Mouse (Mus musculus): ENCODE measurements at regions not wholly inside any gene's neighbourhood (a gene's known extent, or its start where the extent isn't known, plus 50 kb on each side); places are given as distances from the start of the nearest gene placed in this dataset.

- Histone ChIP-seq H3K4me2 (ENCODE audit: low read length) (no peak overlapping the region), H3K9me3 (ENCODE audit: control insufficient read depth, low read length) (no peaks in the 10 kb centered on the region), H3K27me3 (replicated peaks; ENCODE audit: control insufficient read depth, insufficient read depth, low read length) (no peaks in the 10 kb centered on the region), H3K27ac (ENCODE audit: low read depth, low read length) (no peak overlapping the region), H3K4me3 (ENCODE audit: low read length) (no peak overlapping the region), H3K9ac (ENCODE audit: low read depth, low read length) (no peak overlapping the region), H3K36me3 (ENCODE audit: control insufficient read depth, insufficient read depth, low read length) (no peaks in the 10 kb centered on the region), H3K4me1 (ENCODE audit: control insufficient read depth, insufficient read depth, low read depth, low read length) (no peaks in the 10 kb centered on the region)
- WGBS, result 86% methylated on average over 5 of the region's 5 CpGs
- ATAC-seq, result no peak
Measured at GRCm38 (mm10) chr15:61422989-61423388, 500.2 kb upstream of the A1bg start.

- 90% methylated on average over 2 of the region's 2 CpGs for WGBS
- Histone ChIP-seq H3K36me3 (ENCODE audit: control insufficient read depth, insufficient read depth, low read length) (no peaks in the 10 kb centered on the region), H3K27ac (ENCODE audit: low read depth, low read length) (no peak overlapping the region), H3K4me2 (ENCODE audit: low read length) (no peak overlapping the region), H3K4me1 (ENCODE audit: control insufficient read depth, insufficient read depth, low read depth, low read length) (no peaks in the 10 kb centered on the region), H3K4me3 (ENCODE audit: low read length) (no peak overlapping the region), H3K9ac (ENCODE audit: low read depth, low read length) (no peak overlapping the region), H3K9me3 (ENCODE audit: control insufficient read depth, low read length) (no peaks in the 10 kb centered on the region), H3K27me3 (replicated peaks; ENCODE audit: control insufficient read depth, insufficient read depth, low read length) (no peaks in the 10 kb centered on the region)
- ATAC-seq, result no peak
Measured at GRCm38 (mm10) chr15:61417506-61417905, 494.7 kb upstream of the A1bg start.

- Histone ChIP-seq H3K9me3 (ENCODE audit: control insufficient read depth, low read length) (no peaks in the 10 kb centered on the region), H3K4me2 (ENCODE audit: low read length) (no peak overlapping the region), H3K4me3 (ENCODE audit: low read length) (no peak overlapping the region), H3K27me3 (replicated peaks; ENCODE audit: control insufficient read depth, insufficient read depth, low read length) (no peaks in the 10 kb centered on the region), H3K36me3 (ENCODE audit: control insufficient read depth, insufficient read depth, low read length) (no peaks in the 10 kb centered on the region), H3K9ac (ENCODE audit: low read depth, low read length) (no peak overlapping the region), H3K4me1 (ENCODE audit: control insufficient read depth, insufficient read depth, low read depth, low read length) (no peaks in the 10 kb centered on the region), H3K27ac (ENCODE audit: low read depth, low read length) (no peak overlapping the region)
- no peak for ATAC-seq
- 88% methylated on average over 3 of the region's 3 CpGs for WGBS
Measured at GRCm38 (mm10) chr15:61416841-61417240, 494.0 kb upstream of the A1bg start.

GRCm38 (mm10) chr15:61415626-61416025, 492.8 kb upstream of the A1bg start:
- Histone ChIP-seq H3K36me3 (ENCODE audit: control insufficient read depth, insufficient read depth, low read length) (no peaks in the 10 kb centered on the region), H3K9me3 (ENCODE audit: control insufficient read depth, low read length) (no peaks in the 10 kb centered on the region), H3K4me3 (ENCODE audit: low read length) (no peak overlapping the region), H3K27me3 (replicated peaks; ENCODE audit: control insufficient read depth, insufficient read depth, low read length) (no peaks in the 10 kb centered on the region), H3K4me1 (ENCODE audit: control insufficient read depth, insufficient read depth, low read depth, low read length) (no peaks in the 10 kb centered on the region), H3K4me2 (ENCODE audit: low read length) (no peak overlapping the region), H3K27ac (ENCODE audit: low read depth, low read length) (no peak overlapping the region), H3K9ac (ENCODE audit: low read depth, low read length) (no peak overlapping the region)
- 57% methylated on average over 1 of the region's 1 CpGs for WGBS
- ATAC-seq, result no peak

GRCm38 (mm10) chr15:61411821-61412220, 489.0 kb upstream of the A1bg start:
- no peak overlapping the region for H3K9ac ChIP-seq (ENCODE audit: low read depth, low read length)
- no peak overlapping the region for H3K27ac ChIP-seq (ENCODE audit: low read depth, low read length)
- H3K4me2 ChIP-seq (ENCODE audit: low read length), result no peak overlapping the region
- 94% methylated on average over 2 of the region's 2 CpGs for WGBS
- no peak overlapping the region for H3K4me3 ChIP-seq (ENCODE audit: low read length)
- no peaks in the 10 kb centered on the region for H3K9me3 ChIP-seq (ENCODE audit: control insufficient read depth, low read length)
- H3K36me3 ChIP-seq (ENCODE audit: control insufficient read depth, insufficient read depth, low read length), result no peaks in the 10 kb centered on the region
- no peaks in the 10 kb centered on the region for H3K27me3 ChIP-seq (replicated peaks; ENCODE audit: control insufficient read depth, insufficient read depth, low read length)
- no peak for ATAC-seq
- H3K4me1 ChIP-seq (ENCODE audit: control insufficient read depth, insufficient read depth, low read depth, low read length), result no peaks in the 10 kb centered on the region

GRCm38 (mm10) chr15:61410789-61411188, 488.0 kb upstream of the A1bg start:
- no peak for ATAC-seq
- Histone ChIP-seq H3K9ac (ENCODE audit: low read depth, low read length) (no peak overlapping the region), H3K36me3 (ENCODE audit: control insufficient read depth, insufficient read depth, low read length) (no peaks in the 10 kb centered on the region), H3K4me3 (ENCODE audit: low read length) (no peak overlapping the region), H3K27me3 (replicated peaks; ENCODE audit: control insufficient read depth, insufficient read depth, low read length) (no peaks in the 10 kb centered on the region), H3K4me1 (ENCODE audit: control insufficient read depth, insufficient read depth, low read depth, low read length) (no peaks in the 10 kb centered on the region), H3K27ac (ENCODE audit: low read depth, low read length) (no peak overlapping the region), H3K4me2 (ENCODE audit: low read length) (no peak overlapping the region), H3K9me3 (ENCODE audit: control insufficient read depth, low read length) (no peaks in the 10 kb centered on the region)
- 94% methylated on average over 2 of the region's 2 CpGs for WGBS

- no peak for ATAC-seq
- no peaks in the 10 kb centered on the region for H3K36me3 ChIP-seq (ENCODE audit: control insufficient read depth, insufficient read depth, low read length)
- WGBS, result 100% methylated on average over 1 of the region's 1 CpGs
- H3K4me3 ChIP-seq (ENCODE audit: low read length), result no peak overlapping the region
- H3K4me2 ChIP-seq (ENCODE audit: low read length), result no peak overlapping the region
- H3K27me3 ChIP-seq (replicated peaks; ENCODE audit: control insufficient read depth, insufficient read depth, low read length), result no peaks in the 10 kb centered on the region
- H3K9me3 ChIP-seq (ENCODE audit: control insufficient read depth, low read length), result no peaks in the 10 kb centered on the region
- no peaks in the 10 kb centered on the region for H3K4me1 ChIP-seq (ENCODE audit: control insufficient read depth, insufficient read depth, low read depth, low read length)
- H3K27ac ChIP-seq (ENCODE audit: low read depth, low read length), result no peak overlapping the region
- H3K9ac ChIP-seq (ENCODE audit: low read depth, low read length), result no peak overlapping the region
Measured at GRCm38 (mm10) chr15:61408621-61409020, 485.8 kb upstream of the A1bg start.

GRCm38 (mm10) chr15:61400720-61401119, 477.9 kb upstream of the A1bg start:
- H3K9me3 ChIP-seq (ENCODE audit: control insufficient read depth, low read length), result no peaks in the 10 kb centered on the region
- ATAC-seq, result no peak
- no peak overlapping the region for H3K4me2 ChIP-seq (ENCODE audit: low read length)
- no peak overlapping the region for H3K27ac ChIP-seq (ENCODE audit: low read depth, low read length)
- H3K36me3 ChIP-seq (ENCODE audit: control insufficient read depth, insufficient read depth, low read length), result no peaks in the 10 kb centered on the region
- H3K4me1 ChIP-seq (ENCODE audit: control insufficient read depth, insufficient read depth, low read depth, low read length), result no peaks in the 10 kb centered on the region; the same call in 1 of the 2 replicates
- no peak overlapping the region for H3K4me3 ChIP-seq (ENCODE audit: low read length)
- H3K9ac ChIP-seq (ENCODE audit: low read depth, low read length), result no peak overlapping the region
- no peaks in the 10 kb centered on the region for H3K27me3 ChIP-seq (replicated peaks; ENCODE audit: control insufficient read depth, insufficient read depth, low read length)

- Histone ChIP-seq H3K4me1 (ENCODE audit: control insufficient read depth, insufficient read depth, low read depth, low read length) (no peaks in the 10 kb centered on the region; the same call in 1 of the 2 replicates), H3K36me3 (ENCODE audit: control insufficient read depth, insufficient read depth, low read length) (no peaks in the 10 kb centered on the region), H3K4me3 (ENCODE audit: low read length) (no peak overlapping the region), H3K27ac (ENCODE audit: low read depth, low read length) (no peak overlapping the region), H3K9me3 (ENCODE audit: control insufficient read depth, low read length) (no peaks in the 10 kb centered on the region), H3K4me2 (ENCODE audit: low read length) (no peak overlapping the region), H3K9ac (ENCODE audit: low read depth, low read length) (no peak overlapping the region), H3K27me3 (replicated peaks; ENCODE audit: control insufficient read depth, insufficient read depth, low read length) (no peaks in the 10 kb centered on the region)
- ATAC-seq, result no peak
- WGBS, result 93% methylated on average over 2 of the region's 2 CpGs
Measured at GRCm38 (mm10) chr15:61399971-61400370, 477.2 kb upstream of the A1bg start.

GRCm38 (mm10) chr15:61398829-61399228, 476.0 kb upstream of the A1bg start:
- 84% methylated on average over 3 of the region's 3 CpGs for WGBS
- Histone ChIP-seq H3K4me3 (ENCODE audit: low read length) (no peak overlapping the region), H3K9me3 (ENCODE audit: control insufficient read depth, low read length) (no peaks in the 10 kb centered on the region), H3K27ac (ENCODE audit: low read depth, low read length) (no peak overlapping the region), H3K9ac (ENCODE audit: low read depth, low read length) (no peak overlapping the region), H3K4me2 (ENCODE audit: low read length) (no peak overlapping the region), H3K4me1 (ENCODE audit: control insufficient read depth, insufficient read depth, low read depth, low read length) (no peaks in the 10 kb centered on the region; the same call in 1 of the 2 replicates), H3K36me3 (ENCODE audit: control insufficient read depth, insufficient read depth, low read length) (no peaks in the 10 kb centered on the region), H3K27me3 (replicated peaks; ENCODE audit: control insufficient read depth, insufficient read depth, low read length) (no peaks in the 10 kb centered on the region)
- ATAC-seq, result no peak

All from hindbrain, embryonic 16.5 days (tissue).